Mouse (Mus musculus) cerebellum, adult 18-20 months (tissue): ENCODE measurements around the gene Acox3.
A peak's percentile ranks its signal among the peaks of the same experiment; 100 is the strongest.

Experiments
- DNase-seq, 2 experiments: peaks; one replicate each; pipeline ENCODE4 v3.0.0; 2021

Acox3 gene

DNA sequence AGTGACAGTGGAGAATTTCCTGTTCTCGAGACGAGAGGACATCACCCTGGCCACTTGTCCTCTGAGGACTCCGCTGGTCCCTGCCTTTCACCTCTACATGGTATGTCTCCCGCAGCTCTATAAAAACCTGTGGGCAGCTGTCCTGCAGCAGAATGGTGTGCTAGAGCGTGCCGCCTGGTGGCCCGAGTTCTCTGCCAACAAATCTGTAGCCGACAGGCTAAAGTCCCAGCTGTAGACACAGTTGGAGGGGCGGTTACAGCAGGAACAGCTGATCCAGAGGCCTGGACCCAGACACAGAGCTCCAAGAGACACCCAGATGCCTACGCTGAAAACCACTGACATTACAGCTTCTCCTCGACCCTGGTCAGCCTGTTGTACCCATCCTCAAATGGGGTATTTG lies 29.1 kb downstream of the Acox3 start:
- no peak for DNase-seq

- DNase-seq, result no peak
Measured at GRCm38 (mm10) chr5:35612722-35613121, 29.9 kb downstream of the Acox3 start.

DNA sequence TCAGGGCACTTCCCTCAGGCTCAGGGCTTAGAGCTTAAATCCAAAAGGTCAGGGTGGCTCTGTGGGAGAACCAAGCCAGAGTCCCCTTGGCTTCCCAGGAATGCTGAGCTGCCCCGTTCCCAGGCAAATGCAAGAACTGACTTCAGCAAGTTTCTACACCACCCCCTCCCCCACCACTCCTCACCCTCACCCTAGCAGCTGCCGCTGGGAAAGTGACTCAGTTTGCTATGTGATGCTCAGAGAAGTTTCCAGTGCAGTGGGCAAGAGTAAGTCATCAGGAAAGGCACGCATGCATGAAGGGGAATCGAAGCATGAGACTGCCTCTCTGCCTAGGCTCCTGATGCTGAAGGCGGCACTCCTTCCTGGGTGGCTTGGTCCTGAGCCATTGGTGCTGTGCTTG lies 34.1 kb downstream of the Acox3 start:
- no peak for DNase-seq

- DNase-seq, result no peak
Measured at GRCm38 (mm10) chr5:35621114-35621513, 38.3 kb downstream of the Acox3 start.

DNA sequence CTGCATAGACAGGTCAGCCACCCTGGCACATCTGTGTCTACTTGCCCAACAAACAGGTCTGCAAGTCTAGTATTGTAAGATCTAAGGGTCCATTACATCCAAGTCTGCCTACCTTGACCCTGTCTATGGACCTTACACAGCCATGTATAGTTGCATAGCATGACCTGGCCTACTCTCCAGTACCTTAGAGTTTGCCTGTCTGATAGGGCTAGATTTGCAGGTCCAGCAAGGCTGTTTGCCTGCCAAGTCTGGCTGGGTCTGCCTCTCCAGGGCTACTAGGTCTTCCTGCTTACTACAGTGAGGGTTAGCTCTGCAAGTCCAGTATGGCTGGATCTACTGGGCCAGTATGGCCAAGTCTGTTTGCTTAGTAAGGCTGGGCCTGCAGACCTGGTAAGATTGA lies 41.0 kb downstream of the Acox3 start:
- no peak for DNase-seq

- DNase-seq, result no peak
Measured at GRCm38 (mm10) chr5:35624751-35625239, 42.0 kb downstream of the Acox3 start.

DNA sequence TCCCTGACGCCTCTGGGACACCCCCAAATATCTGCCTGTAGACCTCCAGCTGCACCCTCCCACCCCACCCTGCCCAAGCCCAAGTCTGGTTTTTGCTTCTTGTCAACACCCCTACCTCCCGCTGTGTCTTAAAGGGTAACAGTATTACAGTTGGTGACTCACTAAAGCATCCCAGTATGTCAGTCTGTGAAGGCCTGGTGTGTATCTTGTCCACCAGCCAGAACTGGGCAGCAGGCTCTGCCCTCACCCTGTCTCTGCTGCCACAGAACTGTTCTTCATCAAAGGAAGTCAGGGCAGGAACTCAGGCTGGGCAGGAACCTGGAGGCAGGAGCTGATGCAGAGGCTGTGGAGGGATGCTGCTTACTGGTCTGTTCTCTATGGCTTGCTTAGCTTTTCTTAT lies 43.6 kb downstream of the Acox3 start:
- no peak for DNase-seq

DNA sequence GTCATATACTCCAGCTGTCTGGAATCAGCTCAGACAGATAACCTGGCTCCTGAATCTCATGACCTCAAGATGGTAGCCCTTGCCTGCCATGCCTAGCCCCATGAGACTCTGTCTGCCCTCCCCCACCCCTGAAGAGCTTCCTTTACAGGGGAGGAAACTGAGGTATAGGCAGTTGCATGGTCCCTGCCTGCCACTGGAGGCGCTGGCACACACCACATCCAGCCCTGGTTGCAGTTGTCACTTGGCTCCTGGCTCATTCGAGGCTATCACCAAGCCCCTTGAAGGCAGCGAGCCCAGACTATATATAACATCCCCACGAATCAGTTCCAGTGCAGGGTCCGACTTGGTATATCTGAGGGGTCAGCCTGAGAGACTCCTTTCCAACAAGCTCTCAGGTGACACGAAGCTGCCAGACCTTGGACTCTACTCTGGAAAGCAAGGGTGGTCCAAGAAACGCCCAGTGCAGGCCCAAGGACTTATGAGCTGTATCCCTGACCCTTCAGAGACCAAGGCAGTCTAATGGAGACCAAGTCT lies 44.5 kb downstream of the Acox3 start:
- DNase-seq, result no peak

DNA sequence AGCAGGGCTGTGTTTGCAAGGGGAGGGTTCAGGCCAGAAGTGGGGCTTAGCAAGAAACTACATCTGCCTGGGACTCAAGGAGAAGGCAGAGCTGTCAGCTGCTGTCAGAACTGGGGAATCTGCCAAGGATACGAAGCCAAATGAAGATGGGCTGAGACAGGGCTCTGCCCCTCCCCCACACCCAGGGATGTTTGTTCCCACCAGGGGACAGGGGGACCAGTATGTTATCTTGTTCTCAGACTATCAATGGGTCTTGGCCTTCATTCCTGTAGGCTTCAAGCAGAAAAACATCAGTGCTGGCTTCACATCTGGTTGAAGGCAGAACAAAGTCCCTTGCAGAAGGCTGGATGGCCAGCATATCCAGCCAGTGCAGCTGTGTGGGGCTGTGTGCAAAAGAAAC lies 45.8 kb downstream of the Acox3 start:
- peak in 1 of 2 experiments; percentile 20 for DNase-seq

- DNase-seq, result no peak
Measured at GRCm38 (mm10) chr5:35629333-35629732, 46.5 kb downstream of the Acox3 start.

- DNase-seq, result no peak
Measured at GRCm38 (mm10) chr5:35630706-35631105, 47.9 kb downstream of the Acox3 start.

DNA sequence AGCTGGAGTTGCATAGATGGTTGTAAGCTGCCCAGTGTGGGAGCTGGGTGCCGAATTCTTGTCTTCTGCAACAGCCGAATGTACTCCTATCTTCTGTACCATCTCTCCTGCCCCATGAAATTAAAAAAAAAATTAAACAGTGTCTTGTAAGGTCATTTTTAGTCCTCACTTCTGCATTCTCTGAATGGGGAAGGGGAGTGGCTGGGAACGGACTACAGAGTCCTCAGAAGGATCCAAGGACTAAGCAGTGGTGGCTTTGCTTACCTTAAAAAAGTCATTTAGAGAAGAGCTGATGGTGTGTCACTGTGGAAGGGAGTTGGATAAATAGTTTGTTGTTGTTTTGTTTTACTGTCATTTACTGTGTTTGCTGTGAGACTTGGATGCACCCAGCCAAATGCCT lies 48.4 kb downstream of the Acox3 start:
- DNase-seq, result no peak

DNA sequence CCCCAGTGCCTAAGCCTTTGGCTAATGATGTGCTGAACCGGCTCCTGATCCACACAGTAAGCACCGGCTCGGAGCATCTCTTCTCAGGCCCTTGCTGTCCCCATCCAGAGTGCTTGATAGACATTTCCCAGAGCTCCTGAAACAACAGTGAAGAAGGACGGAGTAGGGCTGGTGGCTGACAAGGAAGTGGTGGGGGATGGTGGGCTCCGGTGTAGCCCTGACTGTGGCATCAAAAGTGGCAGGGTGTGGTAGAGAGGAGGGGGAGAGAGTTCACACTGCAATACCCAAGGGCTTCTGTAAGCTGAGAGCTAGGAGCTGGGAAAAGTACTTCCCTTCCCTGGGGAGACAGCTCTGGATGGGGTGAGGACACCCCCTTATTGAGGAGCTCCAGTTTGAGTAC lies 48.9 kb downstream of the Acox3 start:
- DNase-seq, result no peak

DNA sequence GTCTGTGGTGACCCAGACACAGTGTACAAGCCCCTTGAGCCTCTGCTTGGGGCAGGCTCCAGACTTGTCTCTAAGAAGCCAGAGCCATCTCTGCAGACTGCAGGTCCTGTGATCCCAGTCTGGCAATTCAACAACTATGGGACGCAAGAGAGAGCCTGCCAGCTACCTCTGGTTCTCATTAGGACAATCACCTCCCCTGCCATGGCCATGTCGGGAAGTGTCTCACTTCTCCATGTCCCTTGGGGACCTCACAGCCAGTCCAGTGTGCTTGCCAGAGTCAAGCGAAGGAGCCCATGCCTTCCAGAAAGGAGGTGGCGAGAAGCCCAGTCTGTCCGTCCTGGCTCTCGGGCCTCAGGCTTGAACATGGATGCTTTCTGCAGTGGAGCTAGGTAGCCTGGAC lies 50.0 kb downstream of the Acox3 start:
- DNase-seq, result no peak

GRCm38 (mm10) chr5:35636016-35636415 lies 53.2 kb downstream of the Acox3 start:
- DNase-seq, result no peak

DNA sequence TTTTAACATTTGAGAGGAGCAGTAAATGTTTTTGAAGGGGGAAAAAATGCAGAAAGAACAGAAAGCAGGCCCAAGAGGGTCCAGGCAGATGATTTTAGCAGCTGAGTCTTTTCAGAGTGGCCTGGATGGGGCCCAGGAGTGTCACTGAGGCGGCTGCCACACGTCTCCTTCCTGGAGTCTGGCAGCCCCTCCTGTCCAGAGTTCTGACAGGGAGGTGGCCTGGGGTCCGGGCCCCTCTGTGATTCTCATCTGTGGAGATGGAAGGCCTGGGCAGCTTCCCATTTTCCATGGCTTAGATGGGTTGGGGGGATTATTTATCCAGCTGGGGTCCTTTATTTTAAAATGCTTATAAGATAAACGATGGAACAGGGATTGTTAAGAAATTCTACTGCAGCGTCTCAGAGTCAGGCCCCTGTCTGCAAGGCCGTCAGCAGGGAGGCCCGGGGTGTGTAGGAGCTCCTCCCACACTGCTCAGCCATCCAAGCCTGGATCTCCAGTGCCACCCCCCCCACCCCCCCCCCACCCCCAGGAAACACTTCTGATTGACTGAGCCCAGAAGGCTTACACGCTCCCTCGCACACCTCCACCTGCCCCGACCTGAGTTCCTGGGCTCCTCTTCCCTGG lies 59.2 kb downstream of the Acox3 start:
- no peak for DNase-seq

DNA sequence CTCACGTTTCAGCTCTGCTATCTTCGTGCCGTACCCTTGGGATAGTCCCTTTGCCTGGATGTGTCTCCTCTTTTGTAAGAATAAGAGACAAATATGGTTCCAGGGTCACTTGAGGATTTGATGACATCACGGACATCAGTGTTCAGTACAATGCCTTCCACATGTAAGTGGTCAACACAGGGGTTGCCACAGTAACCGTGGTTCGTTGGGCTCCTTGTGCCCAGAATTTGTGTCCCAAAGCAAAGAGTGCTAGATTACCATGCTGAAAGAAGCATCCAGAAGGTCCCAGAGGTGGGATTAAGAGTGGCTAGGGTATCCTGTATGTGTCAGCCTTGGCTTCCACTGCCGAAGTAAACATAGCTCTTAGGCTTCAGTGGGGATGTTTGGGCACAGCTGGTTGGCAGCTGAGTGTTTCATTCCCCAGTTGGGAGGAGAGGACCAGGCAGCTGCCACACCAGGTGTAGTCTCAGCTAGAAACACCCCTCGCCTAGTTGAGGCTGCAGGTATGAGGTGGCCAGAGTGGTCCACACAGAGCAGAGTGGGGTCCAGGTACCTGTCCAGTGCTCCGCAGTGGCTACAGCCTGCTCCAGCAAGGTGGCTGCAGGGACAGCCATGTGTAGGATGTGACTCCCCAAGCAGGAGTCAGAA lies 60.7 kb downstream of the Acox3 start:
- no peak for DNase-seq

GRCm38 (mm10) chr5:35644082-35644481 lies 61.2 kb downstream of the Acox3 start:
- no peak for DNase-seq

- DNase-seq, result no peak
Measured at GRCm38 (mm10) chr5:35645938-35646493, 63.2 kb downstream of the Acox3 start.

GRCm38 (mm10) chr5:35646927-35647326 lies 64.1 kb downstream of the Acox3 start:
- DNase-seq, result no peak

DNA sequence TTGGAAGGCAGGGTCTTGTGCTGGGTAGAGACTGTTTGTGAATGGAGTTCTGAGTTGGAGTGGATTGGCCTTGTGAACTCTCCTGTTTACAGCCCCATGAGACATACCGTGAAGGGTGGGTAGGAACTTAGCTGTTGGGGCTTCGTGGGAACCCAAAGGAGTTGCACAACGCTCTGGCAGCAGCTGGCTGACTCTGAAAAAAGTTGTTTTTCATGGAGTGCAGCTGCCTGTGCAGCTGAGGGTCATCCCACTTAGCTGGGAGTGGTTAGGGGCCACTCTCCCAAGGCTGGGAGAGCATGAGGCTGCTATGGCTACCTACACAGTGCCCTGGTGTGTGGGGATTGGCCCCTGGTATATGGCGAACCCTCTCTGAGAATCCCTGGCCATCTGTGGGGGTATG lies 64.7 kb downstream of the Acox3 start:
- DNase-seq, result no peak

DNA sequence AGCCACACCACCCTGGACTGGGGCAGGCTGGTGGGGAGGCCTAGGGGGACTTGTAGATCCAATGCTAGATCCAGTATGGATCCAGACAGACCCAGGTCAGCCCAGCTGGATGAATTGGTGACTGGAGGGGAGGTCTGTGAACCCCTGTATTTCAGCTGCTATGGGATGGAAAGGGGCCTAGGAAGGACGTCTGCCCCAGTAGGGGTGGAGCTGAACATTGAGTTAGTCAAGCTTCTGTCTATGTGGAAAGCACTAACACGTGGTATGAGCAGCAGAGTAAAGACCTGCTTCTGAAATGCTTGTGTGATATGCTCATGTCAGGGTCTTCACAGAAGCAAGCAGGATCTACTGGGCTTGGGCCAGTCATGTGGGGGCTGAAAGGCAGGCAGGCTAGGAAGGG lies 65.4 kb downstream of the Acox3 start:
- no peak for DNase-seq

- DNase-seq, result no peak
Measured at GRCm38 (mm10) chr5:35652319-35652718, 69.5 kb downstream of the Acox3 start.

- DNase-seq, result no peak
Measured at GRCm38 (mm10) chr5:35652872-35653271, 70.0 kb downstream of the Acox3 start.
